Mouse (Mus musculus): Measurements from ENCODE around the gene Tmem121. TPM values are rescaled to one million over a fixed set of nuclear protein-coding genes. Genes with fewer than 3 reads are reported as not detected.

The Tmem121 gene
- polyA plus RNA-seq, 1 experiment from 2014 or later, result 21.9 TPM

DNA sequence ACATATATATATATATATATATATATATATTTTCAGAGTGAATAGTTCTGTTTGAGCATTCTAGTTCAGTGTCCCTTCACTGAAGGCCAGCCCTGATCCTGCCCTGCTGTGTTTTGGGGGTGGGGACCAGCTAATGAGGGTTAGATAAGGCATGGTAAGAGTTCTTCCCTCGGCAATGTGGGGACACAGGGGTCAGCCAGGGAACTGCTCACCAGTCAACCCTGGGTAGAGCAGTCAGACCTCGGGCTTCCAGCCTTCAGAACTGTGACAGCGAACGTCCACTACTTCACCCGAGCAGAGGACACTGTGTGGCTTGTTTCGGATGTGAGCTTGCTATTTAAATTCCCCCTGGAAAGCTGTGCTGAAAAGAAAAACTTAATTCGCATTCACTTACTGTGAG is 17.8 kb downstream of the Tmem121 start:
- ATAC-seq (ENCODE audit: low FRiP score), result no peak
- Histone ChIP-seq H3K36me3 (replicated peaks) (no peaks in the 10 kb centered on the region), H3K27me3 (no peaks in the 10 kb centered on the region), H3K4me2 (no peak overlapping the region), H3K4me3 (replicated peaks) (no peak overlapping the region), H3K9ac (no peak overlapping the region), H3K4me1 (no peaks in the 10 kb centered on the region), H3K27ac (no peak overlapping the region), H3K9me3 (no peaks in the 10 kb centered on the region)
- WGBS, result 77% methylated on average over 7 of the region's 7 CpGs

DNA sequence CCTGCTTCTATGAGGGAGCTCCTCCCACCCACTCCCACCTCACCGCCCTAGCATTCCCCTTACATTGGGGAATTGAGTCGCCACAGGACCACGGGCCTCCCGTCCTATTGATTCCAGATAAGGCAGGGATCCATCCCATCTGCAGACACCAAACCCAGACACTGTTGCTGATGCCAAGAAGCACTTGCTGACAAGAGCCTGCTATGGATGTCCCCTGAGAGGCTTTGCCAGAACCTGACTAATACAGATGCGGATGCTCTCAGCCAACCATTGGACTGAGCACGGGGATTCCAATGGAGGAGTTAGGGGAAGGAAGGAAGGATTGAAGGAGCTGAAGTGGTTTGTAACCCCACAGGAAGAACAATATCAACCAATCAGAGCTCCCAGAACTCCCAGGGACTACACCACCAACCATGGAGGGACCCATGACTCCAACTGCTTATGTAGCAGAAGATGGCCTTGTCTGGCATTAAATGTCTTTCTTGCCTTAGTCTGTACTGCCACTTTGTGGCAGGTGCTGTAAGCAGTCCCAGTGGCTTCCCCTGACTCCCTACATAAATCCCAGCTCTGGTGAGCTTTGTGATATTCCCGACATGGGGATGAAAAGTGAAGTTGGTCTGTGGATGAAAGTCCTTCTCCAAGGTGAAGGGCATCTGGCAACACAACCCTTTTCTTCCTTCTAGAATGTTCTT is 19.7 kb downstream of the Tmem121 start:
- H3K36me3 ChIP-seq (replicated peaks), result no peaks in the 10 kb centered on the region
- H3K4me2 ChIP-seq, result no peak overlapping the region
- no peak for ATAC-seq (ENCODE audit: low FRiP score)
- H3K27ac ChIP-seq, result no peak overlapping the region
- no peaks in the 10 kb centered on the region for H3K4me1 ChIP-seq
- no peaks in the 10 kb centered on the region for H3K9me3 ChIP-seq
- H3K27me3 ChIP-seq, result no peaks in the 10 kb centered on the region
- WGBS, result 94% methylated on average over 7 of the region's 7 CpGs
- no peak overlapping the region for H3K4me3 ChIP-seq (replicated peaks)
- H3K9ac ChIP-seq, result no peak overlapping the region

DNA sequence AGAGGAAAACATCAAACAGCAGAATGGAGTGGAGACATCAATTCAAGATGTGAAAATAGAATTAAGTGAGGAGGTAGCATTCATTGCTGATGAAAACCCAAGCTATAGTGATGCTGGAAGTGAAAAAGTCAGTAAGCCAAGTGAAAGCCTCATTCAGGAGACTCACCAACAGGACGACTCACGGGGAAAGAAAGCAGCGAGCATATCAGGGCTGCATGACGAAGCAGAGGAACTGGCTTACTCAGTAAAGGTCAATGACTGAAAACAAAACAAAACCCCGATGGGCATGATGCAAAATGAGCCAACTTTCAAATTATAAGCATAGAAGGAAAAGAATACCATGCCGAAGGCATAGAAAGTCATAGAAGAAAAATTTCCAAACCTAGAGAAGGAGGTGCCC is 22.0 kb downstream of the Tmem121 start:
- Histone ChIP-seq H3K9me3 (no peaks in the 10 kb centered on the region), H3K4me1 (no peaks in the 10 kb centered on the region), H3K4me3 (replicated peaks) (no peak overlapping the region), H3K27ac (no peak overlapping the region), H3K4me2 (no peak overlapping the region), H3K27me3 (no peaks in the 10 kb centered on the region), H3K9ac (no peak overlapping the region), H3K36me3 (replicated peaks) (no peaks in the 10 kb centered on the region)
- 80% methylated on average over 6 of the region's 6 CpGs for WGBS
- no peak for ATAC-seq (ENCODE audit: low FRiP score)

DNA sequence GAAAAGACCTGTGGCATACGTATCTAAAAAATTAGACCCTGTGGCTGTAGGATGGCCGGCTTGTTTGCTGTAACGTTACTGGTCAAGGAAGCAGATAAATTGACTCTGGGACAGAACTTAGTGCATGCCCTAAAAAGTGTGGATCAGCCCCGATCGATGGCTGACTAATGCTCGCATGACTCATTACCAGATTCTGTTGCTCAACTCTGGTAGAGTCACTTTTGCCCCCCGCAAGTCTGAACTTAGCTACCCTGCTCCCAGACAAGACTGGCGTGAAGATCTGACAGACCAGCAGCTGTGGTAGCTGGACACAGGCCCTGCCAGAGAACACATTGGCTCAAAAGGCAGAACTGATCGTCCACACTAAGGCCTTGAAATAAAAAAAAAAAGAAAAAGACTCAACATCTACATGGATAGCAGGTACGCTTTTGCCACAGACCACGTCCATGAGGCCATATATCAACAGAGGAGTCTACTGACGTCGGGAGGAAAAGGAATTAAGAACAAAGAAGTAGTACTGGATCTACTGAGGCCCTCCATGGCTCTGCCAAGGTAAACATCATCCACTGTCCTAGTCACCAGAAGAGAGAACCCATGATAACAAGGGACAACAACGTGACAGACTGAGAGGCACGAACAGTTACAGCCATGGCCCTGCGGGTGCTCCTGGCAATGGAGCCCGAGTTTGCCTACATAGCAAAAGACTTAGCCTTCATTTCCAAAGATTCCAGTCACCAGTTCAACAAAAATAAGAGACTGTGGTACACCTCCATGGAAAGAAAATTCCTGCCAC is 25.1 kb downstream of the Tmem121 start:
- H3K27me3 ChIP-seq, result 0 out of 2 replicates have a peak, but pooled peaks cover 2% of the 10 kb centered on the region
- no peak overlapping the region for H3K4me2 ChIP-seq
- no peak for ATAC-seq (ENCODE audit: low FRiP score)
- 89% methylated on average over 17 of the region's 17 CpGs for whole genome bisulfite sequencing
- H3K9me3 ChIP-seq, result no peaks in the 10 kb centered on the region
- no peak overlapping the region for H3K27ac ChIP-seq
- H3K4me3 ChIP-seq (replicated peaks), result no peak overlapping the region
- H3K9ac ChIP-seq, result no peak overlapping the region
- H3K36me3 ChIP-seq (replicated peaks), result no peaks in the 10 kb centered on the region
- no peaks in the 10 kb centered on the region for H3K4me1 ChIP-seq

DNA sequence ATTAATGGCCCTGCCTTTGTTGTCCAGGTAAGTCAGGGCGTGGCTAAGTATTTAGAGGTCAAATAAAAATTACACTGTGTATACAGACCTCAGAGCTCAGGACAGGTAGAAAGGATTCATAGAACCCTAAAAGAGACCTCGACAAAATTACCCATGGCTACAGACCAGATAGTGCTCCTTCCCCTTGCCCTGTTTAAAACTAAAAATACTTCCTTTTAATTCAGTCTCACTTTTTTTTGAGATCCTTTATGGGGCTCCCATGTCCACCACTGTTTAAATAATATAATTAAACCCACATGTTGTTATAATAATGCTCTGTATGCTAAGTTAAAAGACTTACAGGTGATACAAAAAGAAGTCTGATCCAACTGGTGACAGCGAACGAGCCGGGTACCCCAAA is 26.0 kb downstream of the Tmem121 start:
- no peaks in the 10 kb centered on the region for H3K9me3 ChIP-seq
- ATAC-seq (ENCODE audit: low FRiP score), result no peak
- WGBS, result 89% methylated on average over 5 of the region's 5 CpGs
- H3K27ac ChIP-seq, result no peak overlapping the region
- H3K27me3 ChIP-seq, result 0 out of 2 replicates have a peak, but pooled peaks cover 2% of the 10 kb centered on the region
- no peak overlapping the region for H3K4me2 ChIP-seq
- H3K36me3 ChIP-seq (replicated peaks), result no peaks in the 10 kb centered on the region
- H3K9ac ChIP-seq, result no peak overlapping the region
- H3K4me1 ChIP-seq, result no peaks in the 10 kb centered on the region
- no peak overlapping the region for H3K4me3 ChIP-seq (replicated peaks)

DNA sequence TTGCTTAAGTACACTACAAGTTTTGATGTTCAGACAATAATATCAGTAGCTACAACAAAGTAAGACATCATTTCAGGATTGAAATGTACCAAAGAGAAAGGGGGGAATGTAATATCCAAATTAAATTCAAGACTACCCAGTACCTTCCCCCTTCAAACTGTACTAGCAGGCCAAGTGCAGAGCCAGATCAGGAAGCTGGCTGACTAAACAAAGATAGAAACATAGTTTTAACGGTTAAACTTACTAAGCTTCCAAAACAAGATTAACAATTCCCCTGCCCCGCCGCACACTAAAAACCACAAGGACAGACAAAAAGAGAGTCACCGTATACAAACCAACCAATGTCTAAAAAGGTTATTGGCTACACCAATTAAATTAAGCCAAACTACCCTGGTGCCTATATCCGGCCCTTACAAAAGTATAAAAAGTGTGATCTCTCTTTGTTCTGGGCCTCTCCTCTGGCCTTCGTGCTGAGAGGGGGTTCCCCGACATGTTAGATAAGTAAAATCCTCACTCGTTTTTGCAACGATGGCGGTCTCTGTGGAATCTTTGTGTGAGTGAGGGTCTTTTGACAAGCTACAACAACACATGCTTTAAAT is 26.7 kb downstream of the Tmem121 start:
- Histone ChIP-seq H3K4me2 (no peak overlapping the region), H3K27me3 (0 out of 2 replicates have a peak, but pooled peaks cover 2% of the 10 kb centered on the region), H3K36me3 (replicated peaks) (no peaks in the 10 kb centered on the region), H3K9me3 (no peaks in the 10 kb centered on the region), H3K4me3 (replicated peaks) (no peak overlapping the region), H3K27ac (no peak overlapping the region), H3K9ac (no peak overlapping the region), H3K4me1 (no peaks in the 10 kb centered on the region)
- WGBS, result 91% methylated on average over 10 of the region's 10 CpGs
- no peak for ATAC-seq (ENCODE audit: low FRiP score)

DNA sequence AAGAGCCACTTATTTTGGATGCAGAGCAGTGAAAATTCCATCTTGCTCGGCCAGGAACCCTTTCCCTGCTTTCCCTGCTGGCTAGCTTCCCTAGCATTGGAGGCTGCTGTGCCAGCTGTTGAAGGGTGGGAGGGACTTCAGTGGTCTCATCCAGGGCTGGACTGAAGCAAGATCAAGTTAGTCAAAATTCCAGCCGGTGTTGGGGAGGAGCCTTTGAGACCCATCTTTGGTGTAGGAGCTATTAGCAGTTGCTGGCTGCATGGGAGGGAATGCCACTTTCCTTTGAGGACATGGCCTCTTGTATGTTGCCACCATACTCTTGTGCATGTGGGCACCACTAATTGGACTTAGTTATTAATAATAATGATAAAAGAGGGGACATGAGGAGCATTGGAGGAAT is 27.5 kb downstream of the Tmem121 start:
- Histone ChIP-seq H3K4me2 (no peak overlapping the region), H3K4me1 (no peaks in the 10 kb centered on the region), H3K4me3 (replicated peaks) (no peak overlapping the region), H3K9ac (no peak overlapping the region), H3K36me3 (replicated peaks) (no peaks in the 10 kb centered on the region), H3K27me3 (0 out of 2 replicates have a peak, but pooled peaks cover 2% of the 10 kb centered on the region), H3K27ac (no peak overlapping the region), H3K9me3 (no peaks in the 10 kb centered on the region)
- no peak for ATAC-seq (ENCODE audit: low FRiP score)
- 65% methylated on average over 2 of the region's 2 CpGs for whole genome bisulfite sequencing

DNA sequence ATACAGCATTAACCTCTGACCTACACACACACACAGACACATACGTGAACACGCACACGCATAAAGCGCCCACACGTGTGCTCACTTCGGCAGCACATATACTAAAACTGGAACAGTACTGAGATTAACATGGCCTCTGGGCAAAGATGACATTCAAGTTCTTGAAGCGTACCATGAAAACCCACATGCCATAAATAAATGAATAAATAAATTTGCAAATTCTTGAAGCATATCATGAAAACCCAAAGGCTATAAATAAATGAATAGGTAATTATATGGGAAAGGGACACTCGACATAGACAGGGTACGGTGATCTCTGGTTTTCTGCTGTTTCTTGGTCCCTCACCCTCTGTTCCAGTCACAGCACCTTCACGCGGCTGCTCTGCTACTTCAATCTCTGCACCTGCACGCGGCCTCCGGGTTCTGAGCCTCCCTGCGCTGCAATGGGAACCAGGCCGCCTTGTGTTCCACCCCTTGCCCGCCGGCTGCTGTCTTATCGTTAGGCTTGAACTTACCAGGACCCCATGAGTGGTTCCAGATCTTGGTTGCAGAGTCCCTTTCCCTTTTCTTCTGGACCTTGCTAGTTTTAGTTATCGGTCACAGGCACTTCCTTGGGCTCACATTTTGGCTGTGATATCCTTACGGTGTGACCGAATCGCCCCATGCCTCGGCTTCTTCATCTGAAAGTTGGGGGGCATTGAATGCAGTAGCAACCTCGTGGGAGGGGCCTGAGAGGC is 28.5 kb downstream of the Tmem121 start:
- Histone ChIP-seq H3K4me2 (no peak overlapping the region), H3K9me3 (no peaks in the 10 kb centered on the region), H3K4me1 (no peaks in the 10 kb centered on the region), H3K4me3 (replicated peaks) (no peak overlapping the region), H3K27ac (no peak overlapping the region), H3K36me3 (replicated peaks) (no peaks in the 10 kb centered on the region), H3K27me3 (0 out of 2 replicates have a peak, but pooled peaks cover 2% of the 10 kb centered on the region), H3K9ac (no peak overlapping the region)
- no peak for ATAC-seq (ENCODE audit: low FRiP score)
- 87% methylated on average over 25 of the region's 25 CpGs for WGBS

DNA sequence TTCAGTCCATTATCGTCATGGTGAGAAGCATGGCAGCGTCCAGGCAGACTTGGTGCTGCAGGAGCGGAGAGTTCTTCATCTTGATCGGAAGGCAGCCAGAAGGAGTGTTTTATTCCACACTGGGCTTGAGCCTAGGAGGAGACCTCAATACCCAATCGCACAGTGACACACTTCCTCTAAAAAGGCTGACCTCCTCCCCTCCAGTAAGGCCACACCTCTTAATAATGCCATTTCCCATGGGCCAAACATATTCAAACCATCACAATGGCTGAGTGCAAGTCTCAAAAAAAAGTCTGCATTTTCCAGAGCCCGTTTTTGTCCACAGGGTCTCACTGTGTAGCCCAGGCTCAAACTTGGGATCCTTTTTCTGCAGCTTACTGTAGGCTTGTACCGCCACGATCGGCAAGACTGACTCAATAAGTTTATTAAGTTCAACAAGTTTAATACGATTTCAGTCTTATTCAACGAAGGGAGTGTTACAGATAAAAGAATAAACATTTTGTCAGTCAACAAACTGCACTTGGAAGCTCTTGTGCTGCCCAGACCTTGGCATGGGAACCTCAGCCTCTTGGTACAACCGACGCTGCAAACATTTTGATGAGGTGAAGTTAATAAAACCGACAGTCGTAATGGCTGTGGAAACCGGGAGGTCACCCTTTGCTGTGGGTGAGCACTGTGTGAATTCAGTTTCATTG is 29.4 kb downstream of the Tmem121 start:
- Histone ChIP-seq H3K27me3 (0 out of 2 replicates have a peak, but pooled peaks cover 2% of the 10 kb centered on the region), H3K4me1 (no peaks in the 10 kb centered on the region), H3K9me3 (no peaks in the 10 kb centered on the region), H3K4me3 (replicated peaks) (no peak overlapping the region), H3K4me2 (no peak overlapping the region), H3K9ac (no peak overlapping the region), H3K36me3 (replicated peaks) (no peaks in the 10 kb centered on the region), H3K27ac (no peak overlapping the region)
- ATAC-seq (ENCODE audit: low FRiP score), result no peak
- 83% methylated on average over 16 of the region's 16 CpGs for WGBS

DNA sequence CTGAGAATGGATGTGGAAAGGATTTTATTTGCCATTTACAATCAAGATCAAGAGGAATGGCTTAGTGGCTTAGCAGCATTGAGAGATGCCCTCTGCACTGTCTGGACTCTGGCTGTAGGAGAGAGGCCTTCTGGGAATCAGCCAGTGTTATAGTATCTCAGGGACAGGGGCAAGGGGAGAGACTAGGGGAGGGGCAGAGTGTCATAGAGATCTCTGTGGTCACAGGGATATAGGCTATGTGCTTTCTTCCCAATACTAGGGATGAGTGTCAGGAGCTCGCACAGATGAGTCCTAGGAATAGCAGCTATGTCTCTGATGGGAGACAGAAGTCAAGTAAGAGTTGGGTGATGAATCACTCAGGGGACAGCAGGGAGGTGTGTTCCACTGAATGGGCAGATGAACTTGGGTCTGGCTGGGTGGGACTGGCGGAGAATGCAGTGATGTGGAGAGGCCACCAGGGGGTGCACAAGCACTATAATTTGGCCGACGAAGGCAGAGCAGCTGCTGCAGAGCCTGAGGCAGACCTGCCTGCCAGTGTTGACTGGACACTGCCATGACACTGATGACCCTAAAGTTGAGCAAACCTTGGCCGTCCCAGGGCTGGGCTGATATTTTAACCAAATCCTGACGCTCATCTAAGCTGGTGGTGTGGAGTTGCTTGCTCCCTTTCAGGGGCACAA is 30.1 kb downstream of the Tmem121 start:
- H3K4me2 ChIP-seq, result no peak overlapping the region
- peak; percentile 48; the same call in 1 of the 2 replicates for ATAC-seq (ENCODE audit: low FRiP score)
- no peaks in the 10 kb centered on the region for H3K36me3 ChIP-seq (replicated peaks)
- H3K9me3 ChIP-seq, result no peaks in the 10 kb centered on the region
- H3K4me1 ChIP-seq, result no peaks in the 10 kb centered on the region
- no peak overlapping the region for H3K9ac ChIP-seq
- H3K4me3 ChIP-seq (replicated peaks), result no peak overlapping the region
- H3K27ac ChIP-seq, result no peak overlapping the region
- WGBS, result 14% methylated on average over 6 of the region's 6 CpGs
- H3K27me3 ChIP-seq, result 0 out of 2 replicates have a peak, but pooled peaks cover 2% of the 10 kb centered on the region

Data from forebrain, embryonic 12.5 days (tissue).